Mouse (Mus musculus) Muller cell, postnatal 12 days (primary cell): Measurements from ENCODE around the gene Prss35.

Experiments
- DNase-seq: peaks from one replicate; pipeline ENCODE4 v3.0.0-alpha.2; 2015; ENCODE audit errors: inconsistent ontology term

Gene Prss35

GRCm38 (mm10) chr9:86742959-86743911, at the start of gene Prss35:
Gene Prss35 (plus strand): TSS chr9:86743649.
- peak; percentile 67 for DNase-seq

- DNase-seq, result no peak
These were observed 49.5 kb upstream of the Prss35 start for GRCm38 (mm10) chr9:86693935-86694334.

- no peak for DNase-seq
These were observed 48.8 kb upstream of the Prss35 start for GRCm38 (mm10) chr9:86694644-86695043.

DNA sequence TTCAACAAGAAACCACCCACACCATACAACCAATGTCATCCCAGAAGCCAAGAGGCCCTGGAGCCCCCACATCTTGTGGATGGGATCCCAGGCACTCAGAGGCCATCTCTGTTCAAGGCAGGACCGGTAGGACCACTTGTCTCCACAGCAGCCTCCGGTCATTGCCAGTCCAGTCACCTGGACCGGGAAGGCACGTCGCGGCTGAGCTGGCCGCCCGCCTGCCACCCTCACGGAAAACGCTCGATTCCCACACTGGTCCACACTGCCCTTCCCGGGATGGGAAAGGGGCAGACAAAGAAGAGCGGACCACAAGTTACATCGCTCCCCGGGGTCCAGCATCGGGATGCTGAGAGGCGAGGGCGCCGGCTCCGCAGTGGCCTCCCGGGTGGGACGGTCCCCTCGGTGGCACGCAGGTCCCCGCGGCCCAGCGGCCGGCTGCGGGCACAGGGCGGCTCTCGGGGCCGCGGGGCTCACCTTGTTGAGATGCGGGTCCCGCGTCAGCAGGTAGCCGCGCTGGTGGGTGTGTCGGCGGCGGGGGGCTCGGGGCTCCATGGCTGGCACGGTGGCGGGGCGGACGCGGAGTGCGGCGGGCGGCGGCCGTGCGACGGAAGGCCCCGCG, 48.1 kb upstream of the Prss35 start:
- DNase-seq, result peak; percentile 66

DNA sequence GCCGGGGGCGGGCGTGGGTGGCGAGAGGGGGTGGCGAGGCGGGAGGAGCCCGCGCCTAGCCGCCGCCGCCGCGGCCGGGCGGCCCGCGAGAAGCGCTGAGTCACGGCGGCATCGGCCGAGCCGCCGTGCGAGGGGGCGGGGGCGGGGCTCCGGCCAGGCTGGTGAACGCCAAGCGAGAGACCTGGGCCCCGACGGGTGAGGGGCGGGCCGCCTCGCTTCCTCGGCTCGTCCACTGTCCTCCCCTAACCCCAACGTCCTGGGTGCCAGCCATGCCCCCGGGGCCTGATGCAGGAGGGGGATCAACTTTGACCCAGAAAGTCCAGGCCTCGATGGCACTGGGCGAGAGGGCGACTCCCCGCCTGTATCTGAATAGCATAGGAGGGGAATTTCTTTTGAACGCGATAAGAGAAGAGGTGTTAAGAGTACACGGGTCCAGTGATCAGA, 47.6 kb upstream of the Prss35 start, which contains the start of gene Me1:
Gene Me1 (minus strand): TSS at position 136 of the 444 bp plus-strand sequence.
- peak; percentile 82 for DNase-seq

DNA sequence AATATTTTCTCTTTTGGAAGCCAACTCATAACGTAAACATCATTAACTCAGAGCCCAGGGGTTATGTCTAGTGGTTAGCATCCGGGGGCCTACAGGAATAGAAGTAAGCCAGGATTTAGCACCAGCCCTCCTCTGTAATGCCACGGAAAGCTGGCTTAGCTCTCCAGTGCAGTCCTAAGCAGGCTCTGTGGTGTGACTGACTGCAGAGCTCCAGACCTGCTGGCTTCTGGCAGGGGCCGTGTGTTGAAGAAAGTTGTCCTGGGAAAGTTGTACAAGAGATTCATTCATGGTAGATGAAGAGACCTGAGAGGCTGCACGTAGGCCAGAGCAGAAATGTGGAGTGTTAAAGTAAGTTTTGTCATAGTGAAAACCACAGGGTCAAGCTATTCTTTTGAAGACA, 42.2 kb upstream of the Prss35 start:
- DNase-seq, result peak; percentile 34

GRCm38 (mm10) chr9:86701844-86702243, 41.6 kb upstream of the Prss35 start:
- peak; percentile 29 for DNase-seq

GRCm38 (mm10) chr9:86707431-86707830, 36.0 kb upstream of the Prss35 start:
- no peak for DNase-seq

GRCm38 (mm10) chr9:86708921-86709320, 34.5 kb upstream of the Prss35 start:
- peak; percentile 40 for DNase-seq

- DNase-seq, result no peak
These were observed 33.3 kb upstream of the Prss35 start for GRCm38 (mm10) chr9:86710091-86710634.

DNA sequence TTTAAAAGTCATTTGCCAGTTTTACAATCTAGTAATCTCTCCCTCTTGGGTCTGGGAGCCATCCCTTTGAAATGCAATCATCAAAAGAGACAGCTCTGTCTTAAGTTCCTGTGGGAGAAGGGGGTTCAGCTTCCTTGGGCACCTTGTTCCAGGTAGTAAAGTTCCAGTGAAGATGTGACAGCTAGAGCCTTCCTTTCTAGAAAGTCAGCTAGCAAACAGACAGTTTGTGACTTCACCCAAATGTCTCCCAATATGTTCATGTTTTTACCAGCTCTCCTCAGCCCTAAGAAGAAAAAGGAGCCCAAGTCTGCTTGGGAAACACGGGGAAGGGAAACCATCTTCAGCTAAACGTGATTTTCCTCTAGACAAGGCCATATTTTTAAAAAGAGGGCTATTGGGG, 30.8 kb upstream of the Prss35 start:
- DNase-seq, result no peak

- no peak for DNase-seq
These were observed 29.4 kb upstream of the Prss35 start for GRCm38 (mm10) chr9:86714089-86714488.

GRCm38 (mm10) chr9:86716540-86716939, 26.9 kb upstream of the Prss35 start:
- no peak for DNase-seq

DNA sequence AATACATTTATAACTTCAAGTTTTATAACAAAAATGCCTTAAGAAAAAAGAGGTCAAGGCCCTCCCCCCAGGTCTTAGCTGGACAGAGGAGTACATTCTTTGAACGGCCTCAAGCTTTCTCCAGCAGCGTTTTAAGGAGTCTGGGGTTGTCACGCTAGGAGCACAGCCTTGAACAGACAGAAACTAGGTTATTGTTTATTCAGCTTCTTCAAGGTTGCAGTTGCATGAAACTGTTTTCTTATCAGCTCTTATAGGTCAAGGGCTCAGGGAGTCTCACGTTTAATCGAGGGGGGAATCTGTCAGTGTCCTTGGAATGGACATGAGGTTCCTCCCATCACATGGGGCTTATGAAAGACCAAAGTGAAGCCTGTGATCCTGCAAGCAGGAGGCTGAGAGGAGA, 26.3 kb upstream of the Prss35 start:
- no peak for DNase-seq

- DNase-seq, result no peak
These were observed 23.2 kb upstream of the Prss35 start for GRCm38 (mm10) chr9:86720227-86720626.

DNA sequence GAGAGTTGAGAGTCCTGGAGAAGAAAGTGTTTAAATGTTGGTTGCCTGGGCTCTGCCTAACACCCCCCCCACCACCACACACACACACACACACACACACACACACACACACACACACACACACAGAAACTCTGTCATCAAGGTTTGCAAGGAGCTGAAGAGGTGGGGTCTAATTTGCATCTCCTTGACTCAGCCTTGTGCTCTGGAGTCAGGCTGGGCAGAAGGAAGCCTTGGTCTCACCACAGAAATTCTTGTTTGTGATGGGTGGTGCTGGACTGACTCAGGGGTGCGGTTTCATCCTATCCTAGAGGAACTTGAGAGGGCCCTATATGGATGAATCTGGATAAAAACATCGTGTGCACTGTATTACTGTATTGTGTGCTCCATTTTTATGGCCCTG, 22.7 kb upstream of the Prss35 start:
- no peak for DNase-seq

DNA sequence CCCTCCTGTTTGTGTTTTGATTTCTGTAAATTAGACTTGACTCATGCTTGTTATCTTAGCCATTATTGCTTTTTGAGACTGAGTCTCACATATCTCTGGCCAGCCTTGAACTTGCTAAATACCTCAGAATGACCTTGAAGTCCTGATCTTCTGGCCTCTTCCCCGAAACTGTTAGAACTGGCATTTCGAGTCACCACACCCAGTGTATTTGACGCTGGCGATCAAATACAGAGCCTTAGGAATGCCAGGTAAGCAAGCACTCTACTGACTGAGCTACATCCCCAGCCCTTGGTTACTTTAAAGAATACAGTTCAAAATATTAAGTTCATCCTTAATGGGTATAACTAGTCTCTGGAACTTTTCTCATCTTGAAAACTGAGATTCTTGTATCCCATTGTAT, 18.4 kb upstream of the Prss35 start:
- DNase-seq, result no peak

GRCm38 (mm10) chr9:86725604-86726380, 17.7 kb upstream of the Prss35 start:
- no peak for DNase-seq

GRCm38 (mm10) chr9:86726381-86726720, 17.1 kb upstream of the Prss35 start:
- DNase-seq, result no peak

DNA sequence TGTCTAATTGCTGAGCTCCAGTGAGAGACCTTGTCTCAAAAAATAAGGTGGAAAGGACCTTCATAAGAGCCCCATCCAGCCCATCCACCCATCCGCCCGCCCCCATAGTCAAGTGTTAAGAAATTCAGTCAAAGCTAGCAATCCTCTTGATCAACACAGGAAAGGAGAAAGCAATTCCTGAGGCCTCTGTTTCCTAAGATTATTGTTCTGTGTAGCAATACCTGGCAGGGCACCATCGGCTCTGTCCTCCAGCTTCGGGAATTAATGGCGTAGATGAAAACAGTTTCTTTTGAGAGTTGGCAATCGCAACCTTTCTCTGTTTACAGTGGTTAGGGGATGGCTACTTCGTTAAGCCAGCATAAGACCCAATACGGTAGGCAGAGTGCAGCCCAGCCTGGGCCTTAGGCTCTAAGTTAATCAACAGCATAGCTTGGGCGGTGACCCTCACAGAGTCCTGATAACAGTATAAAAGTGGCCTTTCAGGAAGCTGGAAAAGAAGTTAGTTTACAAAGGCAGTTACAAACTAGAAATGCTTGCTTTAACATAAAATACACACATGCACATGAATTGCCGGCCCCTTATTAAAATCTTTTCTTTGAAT, 15.1 kb upstream of the Prss35 start:
- DNase-seq, result no peak

GRCm38 (mm10) chr9:86729084-86729483, 14.4 kb upstream of the Prss35 start:
- DNase-seq, result no peak
